Mouse (Mus musculus) myocyte (in vitro differentiated cells): ENCODE measurements at regions not wholly inside any gene's neighbourhood (a gene's known extent, or its start where the extent isn't known, plus 50 kb on each side); places are given as distances from the start of the nearest gene placed in this dataset.

Experiments
- CEBPB ChIP-seq: IDR thresholded peaks from 2 replicates; pipeline ENCODE4 v1.6.1; 2011; ENCODE audit warnings: mild to moderate bottlenecking, moderate library complexity; ENCODE audit not compliant: poor library complexity, insufficient read depth, severe bottlenecking
- E2F4 ChIP-seq: IDR thresholded peaks from one replicate; pipeline ENCODE4 v1.6.1; 2011; ENCODE audit warnings: mild to moderate bottlenecking, control low read depth, moderate library complexity; ENCODE audit not compliant: insufficient read depth
- MAX ChIP-seq: IDR thresholded peaks from one replicate; pipeline ENCODE4 v1.6.1; 2011; ENCODE audit warnings: low read depth, mild to moderate bottlenecking, control low read depth
- MYOD1 ChIP-seq, 3 experiments: IDR thresholded peaks; one replicate each; pipeline ENCODE4 v1.6.1; 2011; ENCODE audit warnings: control low read depth in 2 of 3, low read depth in 2 of 3, mild to moderate bottlenecking in 2 of 3, moderate library complexity in 1 of 3; ENCODE audit not compliant: insufficient read length in 2 of 3, control insufficient read depth in 1 of 3
- MYOG ChIP-seq, 3 experiments: IDR thresholded peaks; one replicate each; pipeline ENCODE4 v1.6.1; 2011; ENCODE audit warnings: control low read depth in 2 of 3, low read depth in 2 of 3, mild to moderate bottlenecking in 2 of 3; ENCODE audit not compliant: insufficient read length in 2 of 3, control insufficient read depth in 1 of 3, insufficient read depth in 1 of 3
- POLR2A ChIP-seq: IDR thresholded peaks from one replicate; pipeline ENCODE4 v1.6.1; 2011; ENCODE audit warnings: low read depth, mild to moderate bottlenecking, control low read depth, moderate library complexity; ENCODE audit not compliant: insufficient read length
- POLR2AphosphoS2 ChIP-seq: IDR thresholded peaks from one replicate; pipeline ENCODE4 v1.6.1; 2011; ENCODE audit warnings: low read depth, control low read depth; ENCODE audit not compliant: insufficient read length
- REST ChIP-seq: IDR thresholded peaks from one replicate; pipeline ENCODE4 v1.6.1; 2011; ENCODE audit warnings: mild to moderate bottlenecking, control low read depth, moderate library complexity; ENCODE audit not compliant: insufficient read depth, insufficient read length
- SRF ChIP-seq: IDR thresholded peaks from one replicate; pipeline ENCODE4 v1.6.1; 2011; ENCODE audit warnings: low read depth; ENCODE audit not compliant: control insufficient read depth, insufficient read length
- TCF12 ChIP-seq: IDR thresholded peaks from one replicate; pipeline ENCODE4 v1.6.1; 2011; ENCODE audit warnings: mild to moderate bottlenecking, control low read depth; ENCODE audit not compliant: poor library complexity, insufficient read depth, severe bottlenecking
- TCF3 ChIP-seq: IDR thresholded peaks from one replicate; pipeline ENCODE4 v1.6.1; 2011; ENCODE audit warnings: low read depth, control low read depth; ENCODE audit not compliant: insufficient read length
- USF1 ChIP-seq: IDR thresholded peaks from one replicate; pipeline ENCODE4 v1.6.1; 2011; ENCODE audit warnings: low read depth, mild to moderate bottlenecking, control low read depth, moderate library complexity

DNA sequence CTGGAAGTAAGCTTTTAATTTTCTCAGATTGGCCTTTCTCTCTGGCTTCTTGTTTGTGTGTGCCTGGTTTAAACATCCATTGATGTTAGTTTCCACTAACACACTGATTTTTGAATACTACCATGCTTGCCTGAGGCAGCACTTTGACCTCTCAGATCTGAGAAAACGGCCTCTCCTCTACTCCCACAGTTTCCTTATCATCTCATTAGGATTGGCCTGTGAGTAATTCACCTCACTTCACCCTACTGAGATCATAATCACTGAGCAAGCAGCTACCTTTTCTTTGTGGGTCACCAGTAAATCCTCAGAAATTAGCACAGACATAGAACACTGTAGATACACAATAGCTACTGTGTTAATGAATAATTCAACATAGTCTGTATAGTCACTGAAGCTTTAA is 74.5 kb upstream of the Far2 start:
- TF ChIP-seq MYOG (IDR thresholded peaks at IDR 0.05; ENCODE audit: control insufficient read depth in 1 of 3, insufficient read depth in 1 of 3, insufficient read length in 2 of 3, low read depth in 2 of 3) (no peak), MYOD1 (IDR thresholded peaks at IDR 0.05; ENCODE audit: control insufficient read depth in 1 of 3, insufficient read length in 2 of 3, low read depth in 2 of 3) (no peak), REST (no peak), POLR2A (no peak), MAX (no peak), E2F4 (no peak), USF1 (no peak), CEBPB (no peak), POLR2AphosphoS2 (no peak), TCF12 (no peak), SRF (no peak), TCF3 (no peak)
